Mouse (Mus musculus): ENCODE results near the gene Gm10643. TPM values are rescaled to one million over a fixed set of nuclear protein-coding genes. Genes with fewer than 3 reads are reported as not detected.
A peak's percentile ranks its signal among the peaks of the same experiment; 100 is the strongest.

Gm10643 gene
- polyA plus RNA-seq, 1 experiment from 2014 or later = 1.0 TPM

GRCm38 (mm10) chr8:84067911-84068310 lies 3.0 kb upstream of the Gm10643 start:
- Histone ChIP-seq H3K4me2 (ENCODE audit: low read length) (peak overlapping the region; percentile 56), H3K36me3 (ENCODE audit: control insufficient read depth, insufficient read depth) (no peaks in the 10 kb centered on the region), H3K27me3 (replicated peaks; ENCODE audit: control insufficient read depth, insufficient read depth, low read length) (no peaks in the 10 kb centered on the region), H3K27ac (ENCODE audit: low read length) (no peak overlapping the region), H3K9ac (replicated peaks; ENCODE audit: low read depth, low read length) (no peak overlapping the region), H3K4me1 (replicated peaks; ENCODE audit: control insufficient read depth, insufficient read depth, low read length) (peaks cover 36% of the 10 kb centered on the region), H3K4me3 (replicated peaks; ENCODE audit: low read length) (peak overlapping the region; percentile 91), H3K9me3 (ENCODE audit: control insufficient read depth, low read length) (no peaks in the 10 kb centered on the region)
- ATAC-seq = no peak
- WGBS = 89% methylated on average over 7 of the region's 7 CpGs

- Histone ChIP-seq H3K27me3 (replicated peaks; ENCODE audit: control insufficient read depth, insufficient read depth, low read length) (no peaks in the 10 kb centered on the region), H3K27ac (ENCODE audit: low read length) (peak overlapping the region; percentile 94), H3K9ac (replicated peaks; ENCODE audit: low read depth, low read length) (peak overlapping the region; percentile 74), H3K4me1 (replicated peaks; ENCODE audit: control insufficient read depth, insufficient read depth, low read length) (peaks cover 30% of the 10 kb centered on the region), H3K9me3 (ENCODE audit: control insufficient read depth, low read length) (no peaks in the 10 kb centered on the region), H3K4me2 (ENCODE audit: low read length) (peak overlapping the region; percentile 56), H3K4me3 (replicated peaks; ENCODE audit: low read length) (peak overlapping the region; percentile 91), H3K36me3 (ENCODE audit: control insufficient read depth, insufficient read depth) (no peaks in the 10 kb centered on the region)
- WGBS = under 1% methylated on average over 53 of the region's 58 CpGs
- ATAC-seq = peak; percentile 51
These were observed 2.2 kb upstream of the Gm10643 start for GRCm38 (mm10) chr8:84067047-84067573.

GRCm38 (mm10) chr8:84066291-84066930 lies 1.5 kb upstream of the Gm10643 start, which contains the start of gene Rfx1:
Gene Rfx1, plus strand, starts transcription at chr8:84066834.
- Histone ChIP-seq H3K9me3 (ENCODE audit: control insufficient read depth, low read length) (no peaks in the 10 kb centered on the region), H3K27ac (ENCODE audit: low read length) (peak within 1 kb of the TSS; percentile 94), H3K4me1 (replicated peaks; ENCODE audit: control insufficient read depth, insufficient read depth, low read length) (peaks cover 27% of the 10 kb centered on the region), H3K9ac (replicated peaks; ENCODE audit: low read depth, low read length) (peak within 1 kb of the TSS; percentile 74), H3K4me2 (ENCODE audit: low read length) (peak within 1 kb of the TSS; percentile 82), H3K4me3 (replicated peaks; ENCODE audit: low read length) (peak within 1 kb of the TSS; percentile 91), H3K36me3 (ENCODE audit: control insufficient read depth, insufficient read depth) (no peaks in the 10 kb centered on the region), H3K27me3 (replicated peaks; ENCODE audit: control insufficient read depth, insufficient read depth, low read length) (no peaks in the 10 kb centered on the region)
- under 1% methylated on average over 50 of the region's 51 CpGs for WGBS
- peak; percentile 97 for ATAC-seq

- Histone ChIP-seq H3K4me3 (replicated peaks; ENCODE audit: low read length) (peak overlapping the region; percentile 91), H3K36me3 (ENCODE audit: control insufficient read depth, insufficient read depth) (no peaks in the 10 kb centered on the region), H3K4me1 (replicated peaks; ENCODE audit: control insufficient read depth, insufficient read depth, low read length) (peaks cover 22% of the 10 kb centered on the region), H3K9me3 (ENCODE audit: control insufficient read depth, low read length) (no peaks in the 10 kb centered on the region), H3K4me2 (ENCODE audit: low read length) (peak overlapping the region; percentile 82), H3K27me3 (replicated peaks; ENCODE audit: control insufficient read depth, insufficient read depth, low read length) (no peaks in the 10 kb centered on the region), H3K9ac (replicated peaks; ENCODE audit: low read depth, low read length) (peak overlapping the region; percentile 69), H3K27ac (ENCODE audit: low read length) (no peak overlapping the region)
- ATAC-seq = no peak
- 24% methylated on average over 5 of the region's 5 CpGs for WGBS
These were observed 628 bp upstream of the Gm10643 start for GRCm38 (mm10) chr8:84065457-84066072.

- Histone ChIP-seq H3K36me3 (ENCODE audit: control insufficient read depth, insufficient read depth) (no peaks in the 10 kb centered on the region), H3K4me3 (replicated peaks; ENCODE audit: low read length) (no peak overlapping the region), H3K4me2 (ENCODE audit: low read length) (no peak overlapping the region), H3K4me1 (replicated peaks; ENCODE audit: control insufficient read depth, insufficient read depth, low read length) (peaks cover 12% of the 10 kb centered on the region), H3K9ac (replicated peaks; ENCODE audit: low read depth, low read length) (no peak overlapping the region), H3K27ac (ENCODE audit: low read length) (no peak overlapping the region), H3K27me3 (replicated peaks; ENCODE audit: control insufficient read depth, insufficient read depth, low read length) (no peaks in the 10 kb centered on the region), H3K9me3 (ENCODE audit: control insufficient read depth, low read length) (no peaks in the 10 kb centered on the region)
- WGBS = 75% methylated on average over 8 of the region's 8 CpGs
- ATAC-seq = no peak
These were observed 901 bp downstream of the Gm10643 start for GRCm38 (mm10) chr8:84063861-84064610.

- ATAC-seq = no peak
- Histone ChIP-seq H3K9ac (replicated peaks; ENCODE audit: low read depth, low read length) (no peak overlapping the region), H3K4me1 (replicated peaks; ENCODE audit: control insufficient read depth, insufficient read depth, low read length) (no peaks in the 10 kb centered on the region), H3K4me2 (ENCODE audit: low read length) (no peak overlapping the region), H3K4me3 (replicated peaks; ENCODE audit: low read length) (no peak overlapping the region), H3K27ac (ENCODE audit: low read length) (no peak overlapping the region), H3K9me3 (ENCODE audit: control insufficient read depth, low read length) (no peaks in the 10 kb centered on the region), H3K27me3 (replicated peaks; ENCODE audit: control insufficient read depth, insufficient read depth, low read length) (no peaks in the 10 kb centered on the region), H3K36me3 (ENCODE audit: control insufficient read depth, insufficient read depth) (no peaks in the 10 kb centered on the region)
- WGBS = 92% methylated on average over 2 of the region's 2 CpGs
These were observed 4.7 kb downstream of the Gm10643 start for GRCm38 (mm10) chr8:84060245-84060644.

- 88% methylated on average over 2 of the region's 2 CpGs for WGBS
- no peak overlapping the region for H3K4me3 ChIP-seq (replicated peaks; ENCODE audit: low read length)
These were observed 5.7 kb downstream of the Gm10643 start for GRCm38 (mm10) chr8:84059226-84059625.

GRCm38 (mm10) chr8:84057827-84058226 lies 7.1 kb downstream of the Gm10643 start:
- WGBS = 90% methylated on average over 1 of the region's 1 CpGs
- Histone ChIP-seq H3K27ac (ENCODE audit: low read length) (no peak overlapping the region), H3K36me3 (ENCODE audit: control insufficient read depth, insufficient read depth) (no peaks in the 10 kb centered on the region), H3K4me3 (replicated peaks; ENCODE audit: low read length) (no peak overlapping the region), H3K27me3 (replicated peaks; ENCODE audit: control insufficient read depth, insufficient read depth, low read length) (no peaks in the 10 kb centered on the region), H3K9me3 (ENCODE audit: control insufficient read depth, low read length) (no peaks in the 10 kb centered on the region), H3K4me2 (ENCODE audit: low read length) (no peak overlapping the region), H3K4me1 (replicated peaks; ENCODE audit: control insufficient read depth, insufficient read depth, low read length) (no peaks in the 10 kb centered on the region), H3K9ac (replicated peaks; ENCODE audit: low read depth, low read length) (no peak overlapping the region)
- ATAC-seq = no peak

More at GRCm38 (mm10) chr8:84059226-84059625, 5.7 kb downstream of the Gm10643 start:
- no peaks in the 10 kb centered on the region for H3K27me3 ChIP-seq (replicated peaks; ENCODE audit: control insufficient read depth, insufficient read depth, low read length)
- ATAC-seq = no peak
- H3K9ac ChIP-seq (replicated peaks; ENCODE audit: low read depth, low read length) = no peak overlapping the region
- no peak overlapping the region for H3K4me2 ChIP-seq (ENCODE audit: low read length)
- H3K36me3 ChIP-seq (ENCODE audit: control insufficient read depth, insufficient read depth) = no peaks in the 10 kb centered on the region
- H3K27ac ChIP-seq (ENCODE audit: low read length) = no peak overlapping the region
- no peaks in the 10 kb centered on the region for H3K4me1 ChIP-seq (replicated peaks; ENCODE audit: control insufficient read depth, insufficient read depth, low read length)
- no peaks in the 10 kb centered on the region for H3K9me3 ChIP-seq (ENCODE audit: control insufficient read depth, low read length)

GRCm38 (mm10) chr8:84053229-84053628 lies 11.7 kb downstream of the Gm10643 start:
- Histone ChIP-seq H3K4me3 (replicated peaks; ENCODE audit: low read length) (no peak overlapping the region), H3K9ac (replicated peaks; ENCODE audit: low read depth, low read length) (no peak overlapping the region), H3K4me1 (replicated peaks; ENCODE audit: control insufficient read depth, insufficient read depth, low read length) (no peaks in the 10 kb centered on the region), H3K36me3 (ENCODE audit: control insufficient read depth, insufficient read depth) (no peaks in the 10 kb centered on the region), H3K27ac (ENCODE audit: low read length) (no peak overlapping the region), H3K27me3 (replicated peaks; ENCODE audit: control insufficient read depth, insufficient read depth, low read length) (no peaks in the 10 kb centered on the region), H3K9me3 (ENCODE audit: control insufficient read depth, low read length) (no peaks in the 10 kb centered on the region), H3K4me2 (ENCODE audit: low read length) (no peak overlapping the region)
- 96% methylated on average over 5 of the region's 5 CpGs for WGBS
- ATAC-seq = no peak

Measured in forebrain, embryonic 16.5 days (tissue).